Mouse (Mus musculus) Muller cell, postnatal 12 days (primary cell): Measurements from ENCODE around the gene Cdkal1.

Experiments used
- DNase-seq: peaks from one replicate; pipeline ENCODE4 v3.0.0-alpha.2; 2015; ENCODE audit errors: inconsistent ontology term

Cdkal1 gene

DNA sequence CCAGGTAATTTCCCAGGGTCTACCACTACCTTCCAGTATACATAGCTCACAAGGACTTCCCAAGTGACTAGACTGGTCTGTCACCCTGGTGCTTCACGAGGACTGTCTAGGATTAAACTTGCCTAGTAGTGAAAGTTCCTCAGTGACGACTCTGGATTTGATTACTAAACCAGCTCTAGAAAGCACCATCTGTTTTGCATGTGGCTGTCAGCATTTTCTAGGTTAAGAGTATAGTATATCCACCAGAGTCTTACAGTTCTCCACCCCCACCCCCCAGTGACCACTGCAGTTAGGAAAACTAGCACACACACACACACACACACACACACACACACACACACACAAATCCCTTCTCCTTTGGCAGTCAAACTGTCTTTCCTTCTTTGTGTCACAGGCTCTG, 670.9 kb downstream of the Cdkal1 start:
- DNase-seq = no peak

DNA sequence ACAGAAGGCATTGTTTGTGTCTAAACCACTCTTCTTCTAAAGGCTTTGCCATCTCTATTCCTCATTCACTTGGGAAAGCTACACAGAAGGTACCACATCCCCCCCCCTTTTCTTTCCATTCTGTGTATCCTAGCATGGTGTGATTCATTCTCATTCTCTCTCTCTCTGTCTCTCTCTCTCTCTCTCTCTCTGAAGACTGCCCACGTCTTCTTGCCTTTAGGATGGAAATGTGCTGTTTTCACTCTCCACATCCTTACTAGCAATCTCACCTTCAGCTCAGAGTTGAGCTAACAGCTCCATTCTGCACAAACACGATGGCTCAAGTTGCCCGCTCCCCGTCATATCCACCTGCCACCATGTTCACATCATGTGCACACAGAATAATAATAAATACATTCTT, 675.6 kb downstream of the Cdkal1 start:
- no peak for DNase-seq

DNA sequence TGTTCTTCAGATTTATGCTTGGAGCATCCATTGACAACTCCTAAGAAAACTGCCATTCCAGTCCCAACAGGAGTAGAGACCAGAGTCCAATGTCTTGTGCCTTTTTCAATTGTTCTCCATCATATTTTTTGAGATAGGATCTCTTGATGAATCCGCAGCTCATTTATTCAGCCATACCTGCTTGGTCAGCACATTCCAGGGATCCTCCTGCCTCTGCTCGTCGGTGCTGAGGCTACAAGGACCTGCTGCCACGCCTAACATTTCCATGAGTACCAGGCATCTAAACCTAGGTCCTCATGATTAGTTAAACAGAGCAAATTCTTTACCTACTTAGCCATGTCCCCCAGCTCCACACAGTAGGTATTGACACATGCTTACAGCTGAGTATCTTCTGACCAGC, 676.2 kb downstream of the Cdkal1 start:
- no peak for DNase-seq

DNA sequence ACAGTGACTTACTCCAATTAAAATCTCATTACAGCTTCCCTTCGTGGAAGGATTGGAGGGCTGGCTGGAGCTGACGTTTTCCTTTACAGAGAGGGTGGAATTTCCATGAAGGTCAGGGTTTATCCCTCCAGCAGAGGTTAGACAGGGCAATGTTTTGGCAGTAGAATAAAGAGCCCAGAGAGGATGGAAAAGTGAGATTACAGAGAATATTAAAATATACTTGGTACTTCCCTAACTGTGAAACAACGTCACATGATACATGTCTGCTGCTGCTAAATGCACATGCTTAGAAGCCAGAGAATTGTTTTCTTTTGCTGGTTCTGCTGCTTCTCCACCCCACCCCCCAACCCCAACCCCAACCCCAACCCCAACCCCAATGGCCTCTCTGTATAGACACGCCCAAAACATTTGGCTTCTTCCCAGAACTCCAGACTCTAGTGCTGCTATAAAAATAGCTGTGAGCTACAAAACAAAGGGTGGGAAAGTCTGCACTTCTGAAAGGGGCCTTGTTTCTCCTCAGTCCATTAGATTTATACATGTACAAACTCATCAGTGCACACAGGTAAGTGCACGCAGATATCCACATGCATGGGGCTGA, 677.5 kb downstream of the Cdkal1 start:
- no peak for DNase-seq

DNA sequence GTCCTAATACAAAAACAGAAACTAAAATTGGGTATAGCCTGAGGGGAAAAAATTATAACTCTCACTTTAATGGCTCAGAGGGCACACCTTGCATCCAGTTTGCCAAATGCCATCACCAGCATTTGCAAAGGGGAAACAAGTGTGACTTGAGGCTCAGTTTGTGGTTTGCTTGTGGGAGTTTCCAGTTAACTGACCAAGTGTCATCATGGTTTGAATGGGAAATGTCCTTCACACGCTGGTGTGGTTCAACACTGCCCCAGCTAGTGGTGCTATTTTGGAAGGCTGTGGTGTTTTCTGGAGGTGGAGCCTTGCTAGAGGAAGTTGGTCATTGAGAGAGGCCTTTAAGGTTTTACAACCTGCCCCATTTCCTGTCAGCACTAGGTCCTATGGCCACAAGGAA, 686.1 kb downstream of the Cdkal1 start:
- no peak for DNase-seq

DNA sequence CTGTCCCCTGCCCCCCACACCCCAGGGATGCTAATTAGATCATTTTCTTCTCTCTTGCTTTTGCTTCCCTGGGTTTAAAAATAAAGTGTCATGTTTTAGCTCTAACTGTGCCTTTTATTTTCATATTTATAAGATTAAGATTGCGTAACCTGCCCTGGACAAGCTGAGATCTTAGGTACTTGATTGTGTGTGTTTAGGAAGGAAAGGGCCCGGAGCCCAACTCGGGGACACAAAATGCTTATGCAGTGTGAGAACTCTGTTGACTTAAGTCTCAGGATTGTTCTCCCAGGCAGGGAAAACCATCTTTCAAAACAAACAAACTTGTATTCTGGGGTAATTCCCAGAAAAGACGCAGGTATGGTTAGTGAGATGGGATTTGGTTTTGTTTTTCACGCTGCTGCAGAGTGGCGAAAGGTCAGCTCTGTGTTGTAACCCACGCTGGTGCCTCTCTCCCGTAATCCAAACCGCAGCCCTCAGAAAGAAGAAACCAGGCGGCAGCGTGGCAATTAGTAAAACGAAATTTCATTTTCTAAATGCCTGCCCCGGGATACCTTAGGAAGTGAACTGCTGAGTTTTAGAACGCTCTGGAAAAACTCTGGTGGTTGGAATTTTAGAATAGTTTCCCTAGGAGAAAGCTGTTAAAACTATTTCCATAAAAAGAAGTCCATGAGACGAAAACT, 690.5 kb downstream of the Cdkal1 start:
- DNase-seq = peak; percentile 66

DNA sequence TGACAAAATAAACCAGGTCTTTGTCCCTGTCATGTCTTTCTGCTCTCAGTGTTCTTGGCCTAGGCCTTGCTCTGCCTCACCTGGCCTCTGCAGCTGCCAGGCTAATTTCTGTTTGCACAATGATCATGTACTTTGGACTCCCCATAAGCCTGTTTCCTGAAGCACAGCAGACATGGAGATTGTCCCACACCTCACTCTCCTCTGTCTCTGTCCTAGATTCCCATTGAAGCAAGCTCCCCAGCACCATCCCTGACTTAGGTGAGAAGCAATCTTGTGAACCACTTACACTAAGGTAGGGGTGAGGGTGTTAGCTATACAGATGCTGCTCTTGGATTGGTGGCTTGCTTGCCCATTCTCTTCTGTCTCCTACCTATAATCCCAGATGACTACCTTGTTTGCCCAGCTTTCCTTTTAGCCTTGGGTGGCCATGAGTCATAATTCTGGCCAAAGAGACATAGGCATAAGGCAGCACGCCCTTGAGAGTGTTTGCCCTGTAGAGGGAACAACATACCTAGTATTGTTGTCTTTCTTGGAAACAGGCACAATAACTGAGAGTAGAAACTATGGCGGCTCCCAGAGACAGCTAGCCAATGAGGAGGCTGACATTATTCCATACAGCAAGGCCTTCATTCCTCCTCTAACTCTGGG, 692.5 kb downstream of the Cdkal1 start:
- DNase-seq = no peak

DNA sequence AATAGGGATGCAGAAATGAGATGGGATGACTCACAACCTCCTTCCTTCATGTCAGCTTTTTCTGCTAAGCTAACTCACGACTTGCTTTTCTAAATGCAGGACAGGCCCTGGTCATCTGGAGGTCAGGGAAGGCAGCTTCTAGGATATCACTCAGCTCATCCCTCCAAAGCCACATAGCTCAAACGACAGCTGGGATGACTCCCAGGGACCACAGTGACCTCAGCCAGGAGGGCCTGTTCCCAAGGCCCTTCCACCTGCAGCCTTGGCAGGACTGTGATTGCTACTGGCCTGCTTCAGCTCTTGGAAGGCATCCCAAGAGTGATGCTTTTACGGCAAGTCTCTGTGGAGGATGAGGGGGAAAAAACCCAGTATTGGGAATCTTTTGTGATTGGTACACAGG, 693.0 kb downstream of the Cdkal1 start:
- peak; percentile 29 for DNase-seq

DNA sequence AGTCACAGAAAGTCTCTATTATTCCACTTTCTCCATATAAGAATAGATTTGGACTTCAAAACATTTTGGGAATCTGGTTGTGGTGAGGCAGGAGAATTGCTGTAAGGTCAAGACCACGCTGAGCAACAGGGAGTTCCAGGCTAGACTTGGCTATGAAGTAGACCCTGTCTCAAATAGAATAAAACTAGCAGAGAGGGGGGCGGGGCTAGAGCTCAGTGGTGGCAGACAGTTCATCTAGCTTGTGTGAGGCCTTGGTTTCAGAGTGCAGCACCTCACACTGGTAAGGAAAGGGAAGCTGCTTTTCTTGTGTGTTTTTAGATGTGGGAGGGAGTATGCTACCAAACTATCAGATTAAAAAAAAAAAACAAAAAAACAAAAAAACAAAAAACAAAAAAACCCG, 694.0 kb downstream of the Cdkal1 start:
- no peak for DNase-seq

DNA sequence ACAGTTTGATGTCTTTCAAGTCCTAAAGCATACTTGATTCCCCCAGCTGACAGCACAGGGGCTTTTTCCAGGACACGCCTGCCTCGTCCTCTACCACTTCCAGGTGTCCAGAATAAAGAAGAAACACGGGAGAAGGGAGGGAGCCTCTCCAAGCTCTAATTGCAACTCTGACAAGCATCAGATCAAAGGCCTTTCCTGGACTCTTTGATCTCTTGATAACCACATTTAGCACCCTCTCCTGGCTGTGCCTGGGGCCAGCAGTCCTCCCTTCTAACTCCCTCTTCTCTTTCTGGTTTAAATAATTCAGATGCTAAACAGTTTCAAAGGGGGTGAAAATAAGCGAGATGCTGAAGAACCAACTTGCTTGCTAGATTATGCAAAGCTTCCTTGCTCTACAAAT, 698.8 kb downstream of the Cdkal1 start:
- DNase-seq = no peak

DNA sequence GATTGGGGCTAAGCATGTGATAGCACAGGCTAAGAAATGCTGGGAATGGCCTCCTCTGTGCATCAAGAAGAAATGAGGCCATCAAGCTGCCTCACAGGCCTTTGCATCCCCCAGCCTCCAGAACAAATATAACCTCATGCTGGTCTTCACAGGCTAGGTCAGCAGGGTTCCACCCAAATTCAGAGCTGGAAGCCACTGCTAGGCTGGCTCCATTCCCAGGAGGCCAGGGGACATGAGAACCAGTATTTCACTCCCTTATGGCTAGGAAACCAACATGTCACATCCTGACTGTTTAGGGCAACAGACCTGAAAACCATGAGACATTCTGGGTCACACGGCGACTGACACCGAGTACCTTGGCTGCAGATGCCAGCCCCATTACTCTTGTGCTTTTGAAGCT, 700.2 kb downstream of the Cdkal1 start:
- peak; percentile 68 for DNase-seq

DNA sequence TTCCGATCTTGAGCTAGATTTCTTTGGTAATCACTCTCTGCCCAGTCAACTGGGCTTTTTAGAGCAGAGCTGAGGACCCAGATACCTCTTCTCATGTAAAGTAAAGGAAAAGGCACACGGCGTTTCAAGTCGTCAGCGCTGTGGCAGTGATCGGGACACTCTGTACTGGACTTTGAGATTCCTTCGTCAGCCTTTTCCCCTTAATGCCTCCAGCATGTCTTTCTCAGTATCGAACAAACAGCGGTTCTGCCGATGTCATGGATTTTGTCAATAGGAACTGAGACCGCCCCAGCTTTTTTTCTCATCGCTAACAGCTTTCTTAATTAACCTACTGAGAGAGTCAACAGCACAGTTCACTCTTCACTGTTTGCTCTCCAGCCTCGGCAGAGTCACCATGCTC, 705.4 kb downstream of the Cdkal1 start:
- DNase-seq = no peak

DNA sequence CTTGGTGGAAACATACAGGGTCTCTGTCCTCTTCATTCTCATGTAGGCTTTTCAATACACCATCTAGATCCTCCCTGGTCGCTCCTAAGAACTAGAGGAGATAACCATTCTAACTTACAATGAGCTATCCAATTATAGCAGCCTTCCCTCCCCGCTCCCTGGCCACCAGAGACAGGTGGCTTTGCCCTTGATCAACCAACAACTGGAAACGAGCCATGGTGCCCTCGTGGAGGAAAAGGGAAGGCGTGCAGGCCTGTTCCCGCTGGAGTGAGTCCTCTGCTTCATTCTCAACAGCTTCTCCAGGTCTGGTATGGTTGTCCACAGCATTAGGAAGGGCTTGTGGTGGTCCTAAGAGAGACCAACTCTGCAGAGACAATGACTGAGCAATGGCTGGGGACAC, 706.1 kb downstream of the Cdkal1 start:
- no peak for DNase-seq

DNA sequence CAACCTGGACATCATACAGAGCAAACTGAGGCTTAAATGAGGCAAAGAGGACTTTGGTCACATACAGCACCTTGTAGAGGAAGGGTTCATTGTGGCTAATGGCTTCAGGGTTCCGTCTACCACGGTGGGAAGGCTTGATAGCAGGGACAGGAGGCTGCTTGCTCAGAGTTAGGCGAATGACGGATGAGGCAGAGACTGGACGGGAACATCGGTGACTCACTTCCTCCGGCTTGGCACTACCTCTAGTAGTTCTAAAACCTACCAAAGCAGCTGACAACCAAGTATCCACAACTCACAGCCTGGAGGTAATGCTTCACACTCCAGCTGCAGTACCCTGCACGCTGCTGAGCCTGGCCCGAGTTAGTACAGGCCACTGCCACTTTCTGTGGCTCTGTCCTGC, 706.9 kb downstream of the Cdkal1 start:
- no peak for DNase-seq
